Mouse (Mus musculus) lung, adult 2 months (tissue): Measurements from ENCODE around the gene Eapp.

ENCODE experiments used
- CTCF ChIP-seq: fragments of 200-500 bp; IDR thresholded peaks from 2 replicates; pipeline ENCODE4 v1.5.1; 2011; ENCODE audit warnings: mild to moderate bottlenecking, low read length, control low read depth; ENCODE audit not compliant: insufficient read depth
- POLR2A ChIP-seq: fragments of 200-500 bp; IDR thresholded peaks from 2 replicates; pipeline ENCODE4 v1.6.1; 2011; ENCODE audit warnings: low read depth, mild to moderate bottlenecking, control low read depth, low read length, borderline replicate concordance; ENCODE audit errors: extremely low read depth

- TF ChIP-seq POLR2A (no peak), CTCF (no peak)
These were observed 718 bp downstream of the Eapp start for GRCm38 (mm10) chr12:54694847-54695510.
